Mouse (Mus musculus): ENCODE measurements around the gene Lmo3. TPM values are rescaled to one million over a fixed set of nuclear protein-coding genes. Genes with fewer than 3 reads are reported as not detected.

The Lmo3 gene
- polyA plus RNA-seq, 1 experiment from 2014 or later = 0.93 TPM

DNA sequence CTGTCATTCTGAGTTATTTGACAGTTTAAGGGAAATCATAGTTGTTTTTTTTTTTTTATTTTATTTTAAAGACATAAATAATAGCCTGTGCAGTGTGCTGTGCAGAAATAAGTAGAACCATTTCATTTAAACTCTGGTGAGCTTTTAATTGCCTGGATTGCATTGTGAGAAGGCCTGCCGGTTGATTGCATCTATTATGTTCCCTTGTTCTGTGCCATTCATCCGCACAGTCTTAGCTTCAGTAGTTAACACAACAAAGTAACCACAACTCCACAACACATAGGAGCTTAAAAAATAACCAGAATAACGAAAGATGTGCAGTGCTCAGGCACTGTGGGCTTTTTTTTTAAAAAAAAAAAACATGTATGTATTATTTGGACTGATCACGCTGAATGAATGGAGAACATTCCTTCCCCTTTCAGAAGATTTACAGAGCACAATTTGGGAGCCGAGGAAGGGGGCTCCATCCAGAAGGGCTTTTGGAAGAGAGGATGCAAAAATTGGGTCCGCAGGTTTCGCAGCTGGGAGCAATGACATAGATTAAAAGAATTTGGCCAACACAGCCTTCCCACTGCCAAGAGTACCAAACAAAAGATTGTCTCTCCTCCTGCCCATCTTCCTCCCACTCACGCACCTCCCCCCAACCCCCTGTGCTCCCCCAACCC lies 161.8 kb downstream of the Lmo3 start:
- Histone ChIP-seq H3K4me1 (replicated peaks; ENCODE audit: insufficient read depth, low read length) (peaks cover 4% of the 10 kb centered on the region; the same call in 1 of the 2 replicates), H3K4me2 (ENCODE audit: low read length) (no peak overlapping the region), H3K27me3 (ENCODE audit: insufficient read depth, low read length) (no peaks in the 10 kb centered on the region; the same call in 1 of the 2 replicates), H3K9me3 (replicated peaks; ENCODE audit: low read length) (no peaks in the 10 kb centered on the region), H3K4me3 (replicated peaks; ENCODE audit: low read depth, low read length) (no peak overlapping the region), H3K36me3 (ENCODE audit: insufficient read depth, low read length) (no peaks in the 10 kb centered on the region), H3K27ac (no peak overlapping the region), H3K9ac (ENCODE audit: low read depth, low read length) (no peak overlapping the region)
- no peak for TF ChIP-seq CTCF (IDR thresholded peaks at IDR 0.05; ENCODE audit: low read depth)
- DNase-seq (ENCODE audit: low spot score) (no peak), ATAC-seq (replicated peaks; ENCODE audit: low FRiP score, low read depth) (no peak)
- 41% methylated on average over 8 of the region's 8 CpGs for WGBS

DNA sequence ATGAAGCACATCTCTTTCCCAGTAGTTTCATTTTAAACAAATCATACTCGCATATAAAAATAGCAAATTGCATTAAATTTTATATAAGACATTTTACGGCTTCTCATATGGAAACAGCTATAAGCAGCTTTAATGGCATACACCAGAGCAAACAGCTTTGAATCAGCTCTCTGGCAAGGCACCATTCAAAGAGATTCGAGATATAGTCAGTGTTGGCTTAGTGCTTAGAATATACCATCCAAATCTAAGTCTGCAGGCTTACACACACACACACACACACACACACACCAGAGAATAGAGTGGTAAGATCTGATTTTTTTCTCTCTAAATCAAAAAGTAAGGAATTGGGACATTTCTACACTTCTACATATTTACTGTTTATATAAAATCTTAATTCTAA lies 169.7 kb downstream of the Lmo3 start:
- Histone ChIP-seq H3K9ac (ENCODE audit: low read depth, low read length) (no peak overlapping the region), H3K27me3 (ENCODE audit: insufficient read depth, low read length) (no peaks in the 10 kb centered on the region), H3K4me2 (ENCODE audit: low read length) (no peak overlapping the region), H3K9me3 (replicated peaks; ENCODE audit: low read length) (no peaks in the 10 kb centered on the region), H3K4me3 (replicated peaks; ENCODE audit: low read depth, low read length) (no peak overlapping the region), H3K36me3 (ENCODE audit: insufficient read depth, low read length) (no peaks in the 10 kb centered on the region), H3K4me1 (replicated peaks; ENCODE audit: insufficient read depth, low read length) (no peaks in the 10 kb centered on the region), H3K27ac (no peak overlapping the region)
- no peak for TF ChIP-seq CTCF (IDR thresholded peaks at IDR 0.05; ENCODE audit: low read depth)
- no peak for ATAC-seq (replicated peaks; ENCODE audit: low FRiP score, low read depth)
- 87% methylated on average over 3 of the region's 3 CpGs for WGBS
- DNase-seq (ENCODE audit: low spot score) = no peak

DNA sequence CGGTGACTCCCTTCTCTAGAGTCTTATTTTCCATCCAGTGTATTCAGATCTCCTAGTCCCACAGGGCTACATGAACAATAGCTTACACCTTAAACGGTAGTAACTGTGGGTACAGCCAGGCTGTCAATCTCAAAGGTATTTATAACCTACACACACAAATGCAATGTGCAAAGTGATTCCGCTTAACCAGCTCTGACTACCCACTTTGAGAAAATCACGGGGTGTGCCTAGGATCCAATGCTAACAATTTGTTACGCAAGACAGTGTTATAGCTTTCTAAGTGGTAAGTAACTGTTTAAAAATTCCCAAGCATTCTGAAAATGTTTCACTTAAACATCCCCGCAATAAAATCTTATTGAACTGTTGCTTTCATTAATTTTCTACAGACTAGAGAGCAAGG lies 179.7 kb downstream of the Lmo3 start:
- 76% methylated on average over 6 of the region's 6 CpGs for WGBS
- no peak for DNase-seq (ENCODE audit: low spot score)

DNA sequence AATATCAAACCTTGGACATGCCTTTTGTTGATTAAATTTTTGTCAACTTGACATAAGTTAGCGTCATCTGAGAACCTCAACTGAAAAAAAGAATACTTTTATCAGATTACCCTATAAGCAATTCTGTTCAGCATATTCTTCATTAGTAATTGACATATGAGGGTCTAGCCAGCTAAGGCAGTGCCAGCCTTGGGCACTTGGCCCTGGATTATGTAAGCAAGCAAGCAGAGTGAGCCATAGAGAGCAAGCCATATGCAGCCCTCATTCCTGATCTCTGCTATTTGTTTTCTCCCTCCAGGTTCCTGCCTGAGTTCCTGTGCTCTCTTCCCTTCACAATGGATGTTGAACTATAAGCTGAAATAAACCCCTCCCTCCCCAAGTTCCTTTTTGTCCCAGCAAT lies 182.9 kb downstream of the Lmo3 start:
- ATAC-seq (replicated peaks; ENCODE audit: low FRiP score, low read depth) = no peak
- Histone ChIP-seq H3K4me1 (replicated peaks; ENCODE audit: insufficient read depth, low read length) (no peaks in the 10 kb centered on the region), H3K9ac (ENCODE audit: low read depth, low read length) (no peak overlapping the region), H3K4me3 (replicated peaks; ENCODE audit: low read depth, low read length) (no peak overlapping the region), H3K36me3 (ENCODE audit: insufficient read depth, low read length) (no peaks in the 10 kb centered on the region), H3K4me2 (ENCODE audit: low read length) (no peak overlapping the region), H3K27ac (no peak overlapping the region), H3K9me3 (replicated peaks; ENCODE audit: low read length) (no peaks in the 10 kb centered on the region), H3K27me3 (ENCODE audit: insufficient read depth, low read length) (no peaks in the 10 kb centered on the region)
- no peak for DNase-seq (ENCODE audit: low spot score)
- WGBS = 92% methylated on average over 1 of the region's 1 CpGs
- no peak for TF ChIP-seq CTCF (IDR thresholded peaks at IDR 0.05; ENCODE audit: low read depth)

More for the DNA sequence above, 179.7 kb downstream of the Lmo3 start:
- Histone ChIP-seq H3K4me3 (replicated peaks; ENCODE audit: low read depth, low read length) (no peak overlapping the region), H3K27ac (no peak overlapping the region), H3K4me1 (replicated peaks; ENCODE audit: insufficient read depth, low read length) (no peaks in the 10 kb centered on the region), H3K9ac (ENCODE audit: low read depth, low read length) (no peak overlapping the region), H3K36me3 (ENCODE audit: insufficient read depth, low read length) (no peaks in the 10 kb centered on the region), H3K27me3 (ENCODE audit: insufficient read depth, low read length) (no peaks in the 10 kb centered on the region), H3K4me2 (ENCODE audit: low read length) (no peak overlapping the region), H3K9me3 (replicated peaks; ENCODE audit: low read length) (no peaks in the 10 kb centered on the region)
- ATAC-seq (replicated peaks; ENCODE audit: low FRiP score, low read depth) = no peak
- TF ChIP-seq CTCF (IDR thresholded peaks at IDR 0.05; ENCODE audit: low read depth) = no peak

DNA sequence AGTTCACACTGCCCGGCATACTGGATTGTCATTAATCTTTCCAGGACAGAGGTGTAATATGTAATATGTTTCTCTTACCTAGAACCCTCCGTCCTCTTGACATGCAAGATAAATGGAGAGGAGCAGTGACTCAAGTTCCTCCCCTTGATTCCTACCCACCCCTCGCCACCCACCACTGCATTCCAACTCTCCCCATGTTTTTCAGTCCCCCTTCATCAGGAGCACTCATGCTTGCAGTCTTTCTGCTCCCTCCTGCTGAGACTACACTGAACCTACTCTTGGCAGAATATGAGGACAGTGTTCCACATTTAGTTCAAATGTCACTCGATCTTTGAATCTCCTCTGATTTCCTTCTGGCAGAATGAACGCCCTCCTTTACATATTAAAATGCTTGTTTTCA lies 190.7 kb downstream of the Lmo3 start:
- no peaks in the 10 kb centered on the region for H3K27me3 ChIP-seq (ENCODE audit: insufficient read depth, low read length)
- 33% methylated on average over 5 of the region's 5 CpGs for WGBS
- no peaks in the 10 kb centered on the region for H3K9me3 ChIP-seq (replicated peaks; ENCODE audit: low read length)
- no peak overlapping the region for H3K9ac ChIP-seq (ENCODE audit: low read depth, low read length)
- H3K36me3 ChIP-seq (ENCODE audit: insufficient read depth, low read length) = no peaks in the 10 kb centered on the region
- H3K4me1 ChIP-seq (replicated peaks; ENCODE audit: insufficient read depth, low read length) = no peaks in the 10 kb centered on the region
- DNase-seq (ENCODE audit: low spot score) (peak; percentile 7), ATAC-seq (replicated peaks; ENCODE audit: low FRiP score, low read depth) (no peak)
- no peak overlapping the region for H3K4me2 ChIP-seq (ENCODE audit: low read length)
- TF ChIP-seq CTCF (IDR thresholded peaks at IDR 0.05; ENCODE audit: low read depth) = no peak
- no peak overlapping the region for H3K4me3 ChIP-seq (replicated peaks; ENCODE audit: low read depth, low read length)
- no peak overlapping the region for H3K27ac ChIP-seq

DNA sequence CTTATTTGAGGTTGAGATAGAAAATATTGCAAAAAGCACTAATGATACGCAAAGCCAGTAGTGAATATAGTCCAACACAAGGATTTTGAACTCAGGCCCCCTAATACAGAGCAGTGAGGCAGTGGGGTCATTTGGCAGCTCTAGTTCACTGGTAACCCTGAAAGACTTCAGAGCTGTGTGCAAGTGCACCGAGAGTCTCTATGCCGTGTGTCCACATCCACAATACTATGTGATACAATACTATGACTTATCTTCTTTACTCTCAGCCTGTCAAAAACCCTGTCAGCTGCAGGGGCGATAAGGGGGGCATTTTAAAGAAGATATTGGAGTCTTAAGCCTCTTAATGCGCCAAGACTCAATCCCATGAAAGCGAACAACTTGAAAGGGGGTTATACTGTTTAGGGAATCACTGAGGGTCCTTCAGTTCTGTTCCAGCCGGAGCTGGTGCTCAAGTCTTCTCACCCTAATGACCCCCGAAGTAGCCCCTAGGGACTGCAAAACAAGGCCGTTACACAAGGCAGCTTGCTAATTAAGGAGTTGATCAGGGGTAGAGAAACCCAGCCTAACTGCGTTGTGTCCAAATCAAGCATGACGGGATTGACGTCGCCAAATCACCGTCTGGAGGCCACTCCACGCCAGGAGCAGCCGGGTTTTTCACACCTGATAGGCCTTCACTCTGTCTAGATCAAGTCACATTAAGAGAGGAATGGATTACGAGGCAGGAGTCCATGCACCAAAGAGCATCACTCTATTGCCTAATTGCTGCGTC lies 193.4 kb downstream of the Lmo3 start:
- Histone ChIP-seq H3K36me3 (ENCODE audit: insufficient read depth, low read length) (no peaks in the 10 kb centered on the region), H3K4me2 (ENCODE audit: low read length) (no peak overlapping the region), H3K27me3 (ENCODE audit: insufficient read depth, low read length) (no peaks in the 10 kb centered on the region), H3K9me3 (replicated peaks; ENCODE audit: low read length) (no peaks in the 10 kb centered on the region), H3K4me1 (replicated peaks; ENCODE audit: insufficient read depth, low read length) (no peaks in the 10 kb centered on the region), H3K27ac (no peak overlapping the region), H3K4me3 (replicated peaks; ENCODE audit: low read depth, low read length) (no peak overlapping the region), H3K9ac (ENCODE audit: low read depth, low read length) (no peak overlapping the region)
- WGBS = 47% methylated on average over 18 of the region's 18 CpGs
- DNase-seq (ENCODE audit: low spot score) (no peak), ATAC-seq (replicated peaks; ENCODE audit: low FRiP score, low read depth) (no peak)
- TF ChIP-seq CTCF (IDR thresholded peaks at IDR 0.05; ENCODE audit: low read depth) = no peak

All from kidney, postnatal 0 days (tissue).